Mouse (Mus musculus): ENCODE results near the gene Rps6ka5.

GRCm38 (mm10) chr12:100538445-100539157 is 188.2 kb downstream of the Rps6ka5 start:
- no peak for TF ChIP-seq CTCF (IDR thresholded peaks at IDR 0.05; ENCODE audit: insufficient read depth, low read length)
- no peak for TF ChIP-seq POLR2A (IDR thresholded peaks at IDR 0.05; ENCODE audit: borderline replicate concordance, extremely low read depth, low read depth, low read length)
